Mouse (Mus musculus) kidney, embryonic 15.5 days (tissue): ENCODE measurements at regions not wholly inside any gene's neighbourhood (a gene's known extent, or its start where the extent isn't known, plus 50 kb on each side); places are given as distances from the start of the nearest gene placed in this dataset.

Experiments
- ATAC-seq: fragments of 200-750 bp; cut with Nextera tagmentation; replicated peaks from 2 replicates; pipeline ENCODE4 v1.8.0; 2017; ENCODE audit warnings: moderate TSS enrichment; ENCODE audit not compliant: low FRiP score
- H3K27ac ChIP-seq: fragments of 300-500 bp; sonication (generic); 2 replicates; pipeline ENCODE4 v1.5.1; 2015; ENCODE audit warnings: mild to moderate bottlenecking, inconsistent platforms
- H3K27me3 ChIP-seq: fragments of 300-500 bp; sonication (generic); 2 replicates; pipeline ENCODE4 v1.6.1; 2015; ENCODE audit warnings: inconsistent platforms
- H3K36me3 ChIP-seq: fragments of 300-500 bp; sonication (generic); 2 replicates; pipeline ENCODE4 v1.6.1; 2015; ENCODE audit warnings: inconsistent platforms
- H3K4me1 ChIP-seq: fragments of 300-500 bp; sonication (generic); 2 replicates; pipeline ENCODE4 v1.6.1; 2015; ENCODE audit warnings: inconsistent platforms
- H3K4me2 ChIP-seq: fragments of 300-500 bp; sonication (generic); 2 replicates; pipeline ENCODE4 v1.6.1; 2015; ENCODE audit warnings: moderate library complexity, mild to moderate bottlenecking, inconsistent platforms
- H3K4me3 ChIP-seq: fragments of 300-500 bp; sonication (generic); replicated peaks from 2 replicates; pipeline ENCODE4 v1.5.1; 2015; ENCODE audit warnings: mild to moderate bottlenecking, inconsistent platforms
- H3K9ac ChIP-seq: fragments of 300-500 bp; sonication (generic); 2 replicates; pipeline ENCODE4 v1.6.1; 2015; ENCODE audit warnings: mild to moderate bottlenecking, inconsistent platforms
- H3K9me3 ChIP-seq: fragments of 300-500 bp; sonication (generic); replicated peaks from 2 replicates; pipeline ENCODE4 v1.6.1; 2016; ENCODE audit warnings: inconsistent platforms
- WGBS: fragments of 180-500 bp; shearing (Covaris S2); methylation state at CpG from one replicate; pipeline ENCODE4 v1.1.7; 2015; ENCODE audit warnings: mixed read lengths; 5-methylcytosine and 5-hydroxymethylcytosine counted together

- Histone ChIP-seq H3K27ac (peak overlapping the region; percentile 48), H3K4me2 (0 out of 2 replicates have a peak overlapping the region, but pooled peaks have one; percentile 2), H3K27me3 (no peaks in the 10 kb centered on the region), H3K9me3 (no peaks in the 10 kb centered on the region), H3K4me1 (peaks cover 36% of the 10 kb centered on the region), H3K36me3 (no peaks in the 10 kb centered on the region), H3K4me3 (no peak overlapping the region), H3K9ac (no peak overlapping the region)
- peak; percentile 68 for ATAC-seq
- 39% methylated on average over 17 of the region's 17 CpGs for WGBS
Observed at GRCm38 (mm10) chr16:87783561-87784304, 85.0 kb downstream of the Bach1 start.

- no peaks in the 10 kb centered on the region for H3K9me3 ChIP-seq
- no peaks in the 10 kb centered on the region for H3K27me3 ChIP-seq
- H3K36me3 ChIP-seq, result no peaks in the 10 kb centered on the region
- H3K27ac ChIP-seq, result peak overlapping the region; percentile 48
- H3K4me2 ChIP-seq, result peak overlapping the region; percentile 1; the same call in 1 of the 2 replicates
- WGBS, result 39% methylated on average over 13 of the region's 13 CpGs
- no peak overlapping the region for H3K9ac ChIP-seq
- ATAC-seq, result peak; percentile 50; the same call in 1 of the 2 replicates
- H3K4me3 ChIP-seq, result no peak overlapping the region
- H3K4me1 ChIP-seq, result peaks cover 36% of the 10 kb centered on the region
Observed at GRCm38 (mm10) chr16:87784405-87784994, 85.8 kb downstream of the Bach1 start.

GRCm38 (mm10) chr16:87789539-87789938 lies 90.8 kb downstream of the Bach1 start:
- Histone ChIP-seq H3K4me1 (peaks cover 11% of the 10 kb centered on the region; the same call in 1 of the 2 replicates), H3K27ac (no peak overlapping the region), H3K4me3 (no peak overlapping the region), H3K9me3 (no peaks in the 10 kb centered on the region), H3K4me2 (no peak overlapping the region), H3K9ac (no peak overlapping the region), H3K27me3 (no peaks in the 10 kb centered on the region), H3K36me3 (no peaks in the 10 kb centered on the region)
- ATAC-seq, result no peak
- 72% methylated on average over 10 of the region's 10 CpGs for WGBS

GRCm38 (mm10) chr16:87789957-87790356 lies 91.2 kb downstream of the Bach1 start:
- Histone ChIP-seq H3K4me1 (0 out of 2 replicates have a peak, but pooled peaks cover 7% of the 10 kb centered on the region), H3K4me3 (no peak overlapping the region), H3K9me3 (no peaks in the 10 kb centered on the region), H3K36me3 (no peaks in the 10 kb centered on the region), H3K27me3 (no peaks in the 10 kb centered on the region), H3K9ac (no peak overlapping the region), H3K4me2 (no peak overlapping the region), H3K27ac (no peak overlapping the region)
- 9% methylated on average over 6 of the region's 6 CpGs for WGBS
- peak; percentile 61 for ATAC-seq

GRCm38 (mm10) chr16:87796514-87797248 lies 97.9 kb downstream of the Bach1 start:
- Histone ChIP-seq H3K36me3 (no peaks in the 10 kb centered on the region), H3K9me3 (no peaks in the 10 kb centered on the region), H3K4me2 (peak overlapping the region; percentile 60), H3K4me3 (peak overlapping the region; percentile 34), H3K9ac (no peak overlapping the region), H3K27me3 (no peaks in the 10 kb centered on the region), H3K27ac (peak overlapping the region; percentile 66), H3K4me1 (peaks cover 12% of the 10 kb centered on the region)
- WGBS, result 9% methylated on average over 20 of the region's 20 CpGs
- peak; percentile 92 for ATAC-seq

- no peak for ATAC-seq
- H3K9me3 ChIP-seq, result no peaks in the 10 kb centered on the region
- no peak overlapping the region for H3K27ac ChIP-seq
- no peaks in the 10 kb centered on the region for H3K27me3 ChIP-seq
- no peak overlapping the region for H3K9ac ChIP-seq
- H3K4me1 ChIP-seq, result peaks cover 2% of the 10 kb centered on the region; the same call in 1 of the 2 replicates
- WGBS, result 95% methylated on average over 4 of the region's 4 CpGs
- H3K4me3 ChIP-seq, result no peak overlapping the region
- H3K4me2 ChIP-seq, result no peak overlapping the region
- H3K36me3 ChIP-seq, result no peaks in the 10 kb centered on the region
Observed at GRCm38 (mm10) chr16:87802317-87802716, 103.6 kb downstream of the Bach1 start.

- H3K4me3 ChIP-seq, result no peak overlapping the region
- no peak overlapping the region for H3K9ac ChIP-seq
- H3K27me3 ChIP-seq, result no peaks in the 10 kb centered on the region
- no peak for ATAC-seq
- H3K27ac ChIP-seq, result no peak overlapping the region
- H3K4me2 ChIP-seq, result no peak overlapping the region
- no peaks in the 10 kb centered on the region for H3K36me3 ChIP-seq
- H3K9me3 ChIP-seq, result no peaks in the 10 kb centered on the region
- WGBS, result 52% methylated on average over 8 of the region's 8 CpGs
- H3K4me1 ChIP-seq, result 0 out of 2 replicates have a peak, but pooled peaks cover 7% of the 10 kb centered on the region
Observed at GRCm38 (mm10) chr16:87817590-87817989, 118.8 kb downstream of the Bach1 start.

- Histone ChIP-seq H3K9me3 (no peaks in the 10 kb centered on the region), H3K4me1 (0 out of 2 replicates have a peak, but pooled peaks cover 6% of the 10 kb centered on the region), H3K27ac (no peak overlapping the region), H3K4me2 (no peak overlapping the region), H3K4me3 (no peak overlapping the region), H3K27me3 (no peaks in the 10 kb centered on the region), H3K9ac (no peak overlapping the region), H3K36me3 (no peaks in the 10 kb centered on the region)
- 35% methylated on average over 7 of the region's 7 CpGs for WGBS
- ATAC-seq, result no peak
Observed at GRCm38 (mm10) chr16:87834296-87834695, 135.6 kb downstream of the Bach1 start.

- H3K27me3 ChIP-seq, result peaks cover 10% of the 10 kb centered on the region; the same call in 1 of the 2 replicates
- no peaks in the 10 kb centered on the region for H3K9me3 ChIP-seq
- no peak overlapping the region for H3K4me3 ChIP-seq
- peak; percentile 82 for ATAC-seq
- H3K27ac ChIP-seq, result no peak overlapping the region
- no peaks in the 10 kb centered on the region for H3K4me1 ChIP-seq
- WGBS, result 9% methylated on average over 16 of the region's 16 CpGs
- no peaks in the 10 kb centered on the region for H3K36me3 ChIP-seq
- H3K9ac ChIP-seq, result no peak overlapping the region
- H3K4me2 ChIP-seq, result peak overlapping the region; percentile 22; the same call in 1 of the 2 replicates
Observed at GRCm38 (mm10) chr16:87840949-87841546, 142.3 kb downstream of the Bach1 start.
